Mouse (Mus musculus) MEL (cell line): ENCODE measurements around the gene Apba1. TPM values are rescaled to one million over a fixed set of nuclear protein-coding genes. Genes with fewer than 3 reads are reported as not detected.

Source experiments
- DNase-seq: peaks from one replicate; pipeline ENCODE4 v3.0.0; 2011; ENCODE audit warnings: low read depth, low spot score
- H3K27ac ChIP-seq: 2 replicates; pipeline ENCODE4 v1.5.1; 2012; ENCODE audit warnings: low read depth, mild to moderate bottlenecking, control low read depth, low read length, moderate library complexity; ENCODE audit not compliant: control insufficient read depth
- H3K27me3 ChIP-seq, 2 experiments: fragments of 150-350 bp in 1 of 2; sonication (generic) in 1 of 2; 2 replicates each; pipeline ENCODE4 v1.6.1; 2012; ENCODE audit warnings: low read length in 2 of 2, mild to moderate bottlenecking in 2 of 2, improper control_type of control experiment in 1 of 2, moderate library complexity in 1 of 2; ENCODE audit not compliant: insufficient read depth in 2 of 2, control insufficient read depth in 1 of 2
- H3K36me3 ChIP-seq, 2 experiments: 2 replicates each; pipeline ENCODE4 v1.6.1; 2012 to 2014; ENCODE audit warnings: low read length in 2 of 2, improper control_type of control experiment in 1 of 2, inconsistent platforms in 1 of 2, mild to moderate bottlenecking in 1 of 2; ENCODE audit not compliant: insufficient read depth in 2 of 2, control insufficient read depth in 1 of 2
- H3K4me1 ChIP-seq, 2 experiments: fragments of 150-350 bp in 1 of 2; sonication (generic) in 1 of 2; 2 replicates each; pipeline ENCODE4 v1.6.1; 2012; ENCODE audit warnings: low read length in 2 of 2, improper control_type of control experiment in 1 of 2, mild to moderate bottlenecking in 1 of 2; ENCODE audit not compliant: insufficient read depth in 2 of 2, control insufficient read depth in 1 of 2
- H3K4me3 ChIP-seq, 2 experiments: fragments of 150-350 bp in 1 of 2; sonication (generic) in 1 of 2; 2 replicates each; pipeline ENCODE4 v1.5.1; 2012; ENCODE audit warnings: low read depth in 2 of 2, low read length in 2 of 2, mild to moderate bottlenecking in 2 of 2, moderate library complexity in 2 of 2, control low read depth in 1 of 2, improper control_type of control experiment in 1 of 2; ENCODE audit not compliant: control insufficient read depth in 1 of 2, insufficient read depth in 1 of 2
- H3K79me2 ChIP-seq: 2 replicates; pipeline ENCODE4 v1.6.1; 2012; ENCODE audit warnings: mild to moderate bottlenecking, low read length, moderate library complexity; ENCODE audit not compliant: control insufficient read depth, poor library complexity, insufficient read depth
- H3K9ac ChIP-seq: 2 replicates; pipeline ENCODE4 v1.6.1; 2012; ENCODE audit warnings: low read depth, mild to moderate bottlenecking, control low read depth, low read length, moderate library complexity; ENCODE audit not compliant: control insufficient read depth, poor library complexity, severe bottlenecking
- H3K9me3 ChIP-seq: fragments of 150-350 bp; sonication (generic); replicated peaks from 2 replicates; pipeline ENCODE4 v1.6.1; 2012; ENCODE audit warnings: mild to moderate bottlenecking, low read length, improper control_type of control experiment, moderate library complexity; ENCODE audit not compliant: insufficient read depth
- BHLHE40 ChIP-seq: IDR thresholded peaks from 2 replicates; pipeline ENCODE4 v1.6.1; 2012; ENCODE audit warnings: low read depth, mild to moderate bottlenecking, inconsistent platforms, low read length, improper control_type of control experiment, borderline replicate concordance
- CHD1 ChIP-seq: IDR thresholded peaks from 2 replicates; pipeline ENCODE4 v1.6.1; 2012; ENCODE audit warnings: low read depth, mild to moderate bottlenecking, inconsistent platforms, low read length, improper control_type of control experiment
- CHD2 ChIP-seq: IDR thresholded peaks from 2 replicates; pipeline ENCODE4 v1.6.1; 2011; ENCODE audit warnings: low read length, improper control_type of control experiment
- CTCF ChIP-seq, 3 experiments: IDR thresholded peaks in 2 of 3; conservative IDR thresholded peaks in 1 of 3; 2 replicates each; pipeline ENCODE4 v1.5.1; 2011 to 2012; ENCODE audit warnings: low read length in 3 of 3, low read depth in 2 of 3, mild to moderate bottlenecking in 2 of 3, improper control_type of control experiment in 1 of 3, inconsistent platforms in 1 of 3, mixed read lengths in 1 of 3, moderate library complexity in 1 of 3; ENCODE audit not compliant: control insufficient read depth in 1 of 3, insufficient read depth in 1 of 3, poor library complexity in 1 of 3, severe bottlenecking in 1 of 3
- E2F4 ChIP-seq: IDR thresholded peaks from 2 replicates; pipeline ENCODE4 v1.6.1; 2011; ENCODE audit warnings: low read depth, low read length, improper control_type of control experiment, borderline replicate concordance
- ETS1 ChIP-seq: IDR thresholded peaks from 2 replicates; pipeline ENCODE4 v1.6.1; 2012; ENCODE audit warnings: low read depth, mild to moderate bottlenecking, inconsistent platforms, low read length, improper control_type of control experiment, moderate library complexity
- GABPA ChIP-seq: IDR thresholded peaks from 2 replicates; pipeline ENCODE4 v1.6.1; 2012; ENCODE audit warnings: low read depth, mild to moderate bottlenecking, inconsistent platforms, low read length, improper control_type of control experiment, moderate library complexity
- GATA1 ChIP-seq: IDR thresholded peaks from 2 replicates; pipeline ENCODE4 v1.6.1; 2011; ENCODE audit warnings: low read depth, low read length, improper control_type of control experiment
- JUND ChIP-seq: IDR thresholded peaks from 2 replicates; pipeline ENCODE4 v1.6.1; 2011; ENCODE audit warnings: low read depth, mild to moderate bottlenecking, improper control_type of control experiment, low read length
- MAX ChIP-seq: IDR thresholded peaks from 2 replicates; pipeline ENCODE4 v1.6.1; 2011; ENCODE audit warnings: low read length, improper control_type of control experiment
- MAZ ChIP-seq: IDR thresholded peaks from 2 replicates; pipeline ENCODE4 v1.6.1; 2012; ENCODE audit warnings: low read depth, mild to moderate bottlenecking, inconsistent platforms, low read length, improper control_type of control experiment
- MEF2A ChIP-seq: IDR thresholded peaks from 2 replicates; pipeline ENCODE4 v1.6.1; 2014; ENCODE audit warnings: low read depth, mild to moderate bottlenecking, inconsistent platforms, low read length, improper control_type of control experiment; ENCODE audit not compliant: poor library complexity, insufficient replicate concordance, severe bottlenecking; ENCODE audit errors: extremely low read depth
- MYC ChIP-seq: IDR thresholded peaks from 2 replicates; pipeline ENCODE4 v1.6.1; 2011; ENCODE audit warnings: low read depth, mild to moderate bottlenecking, low read length, improper control_type of control experiment, moderate library complexity
- NELFE ChIP-seq: IDR thresholded peaks from 2 replicates; pipeline ENCODE4 v1.6.1; 2011; ENCODE audit warnings: low read depth, low read length, improper control_type of control experiment
- POLR2A ChIP-seq, 2 experiments: IDR thresholded peaks; 2 replicates each; pipeline ENCODE4 v1.6.1; 2011 to 2012; ENCODE audit warnings: low read length in 2 of 2, mild to moderate bottlenecking in 2 of 2, control low read depth in 1 of 2, improper control_type of control experiment in 1 of 2, low read depth in 1 of 2, moderate library complexity in 1 of 2; ENCODE audit not compliant: control insufficient read depth in 1 of 2, insufficient read depth in 1 of 2, poor library complexity in 1 of 2
- RAD21 ChIP-seq: IDR thresholded peaks from 2 replicates; pipeline ENCODE4 v1.6.1; 2011; ENCODE audit warnings: mild to moderate bottlenecking, low read depth, low read length, improper control_type of control experiment
- RCOR1 ChIP-seq: IDR thresholded peaks from 2 replicates; pipeline ENCODE4 v1.6.1; 2012; ENCODE audit warnings: low read depth, mild to moderate bottlenecking, inconsistent platforms, low read length, improper control_type of control experiment
- TAL1 ChIP-seq: IDR thresholded peaks from 2 replicates; pipeline ENCODE4 v1.6.1; 2012; ENCODE audit warnings: mild to moderate bottlenecking, inconsistent platforms, low read length, moderate library complexity, mixed read lengths
- TBP ChIP-seq: IDR thresholded peaks from 2 replicates; pipeline ENCODE4 v1.8.0; 2011; ENCODE audit warnings: low read depth, low read length, improper control_type of control experiment
- TCF12 ChIP-seq: IDR thresholded peaks from 2 replicates; pipeline ENCODE4 v1.6.1; 2014; ENCODE audit warnings: low read depth, mild to moderate bottlenecking, inconsistent platforms, low read length, improper control_type of control experiment, moderate library complexity
- UBTF ChIP-seq: IDR thresholded peaks from 2 replicates; pipeline ENCODE4 v1.6.1; 2012; ENCODE audit warnings: low read depth, mild to moderate bottlenecking, inconsistent platforms, low read length, improper control_type of control experiment, moderate library complexity, borderline replicate concordance; ENCODE audit not compliant: insufficient read depth
- USF2 ChIP-seq, 2 experiments: IDR thresholded peaks; 2 replicates each; pipeline ENCODE4 v1.6.1; 2011 to 2012; ENCODE audit warnings: improper control_type of control experiment in 2 of 2, low read length in 2 of 2, borderline replicate concordance in 1 of 2, inconsistent platforms in 1 of 2, low read depth in 1 of 2, mild to moderate bottlenecking in 1 of 2; ENCODE audit not compliant: insufficient read depth in 1 of 2
- ZC3H11A ChIP-seq: IDR thresholded peaks from 2 replicates; pipeline ENCODE4 v1.6.1; 2012; ENCODE audit warnings: low read depth, mild to moderate bottlenecking, inconsistent platforms, low read length, improper control_type of control experiment
- ZMIZ1 ChIP-seq: IDR thresholded peaks from 2 replicates; pipeline ENCODE4 v1.6.1; 2012; ENCODE audit warnings: low read depth, mild to moderate bottlenecking, inconsistent platforms, low read length, improper control_type of control experiment, moderate library complexity
- ZNF384 ChIP-seq: IDR thresholded peaks from 2 replicates; pipeline ENCODE4 v1.6.1; 2012; ENCODE audit warnings: low read depth, mild to moderate bottlenecking, inconsistent platforms, low read length, improper control_type of control experiment
- polyA plus RNA-seq, 2 experiments: library from polyadenylated mRNA; stranded (reverse) in 1 of 2; unstranded in 1 of 2; fragments of >175 nt in 1 of 2; fragments of >200 nt in 1 of 2; gene quantifications; 2 replicates each; pipeline versions ENCODE4 v1.2.1 to v1.2.4; 2012; ENCODE audit warnings: low replicate concordance in 2 of 2, low read depth in 1 of 2; ENCODE audit not compliant: insufficient read length in 2 of 2, insufficient read depth in 1 of 2, missing spikeins in 1 of 2
- total RNA-seq: library from RNA; depleted of rRNA; stranded (reverse); fragments of 300-350 nt; gene quantifications from 2 replicates; pipeline ENCODE4 v1.2.3, GENCODE M21; 2012

Apba1 gene
- total and polyA plus RNA-seq, 3 experiments = under 0.01 to 0.03 TPM; not detected in 1

- Histone ChIP-seq H3K9me3 (no peaks in the 10 kb centered on the region), H3K36me3 (no peaks in the 10 kb centered on the region), H3K79me2 (no peaks in the 10 kb centered on the region), H3K27ac (no peak overlapping the region), H3K4me3 (no peak overlapping the region), H3K4me1 (no peaks in the 10 kb centered on the region), H3K9ac (no peak overlapping the region), H3K27me3 (no peaks in the 10 kb centered on the region)
- no peak for TF ChIP-seq CHD2
- no peak for TF ChIP-seq ETS1
- TF ChIP-seq MYC = no peak
- no peak for TF ChIP-seq USF2 (IDR thresholded peaks at IDR 0.05; ENCODE audit: borderline replicate concordance in 1 of 2, insufficient read depth in 1 of 2, low read depth in 1 of 2, low read length in 2 of 2)
- TF ChIP-seq TCF12 = no peak
- no peak for TF ChIP-seq ZNF384
- no peak for TF ChIP-seq MAZ
- TF ChIP-seq POLR2A (IDR thresholded peaks at IDR 0.05; ENCODE audit: control insufficient read depth in 1 of 2, insufficient read depth in 1 of 2, low read depth in 1 of 2, low read length in 2 of 2, poor library complexity in 1 of 2) = no peak
- no peak for TF ChIP-seq CTCF (IDR thresholded peaks at IDR 0.05 in 2 of 3, conservative IDR thresholded peaks at IDR 0.05 in 1 of 3; ENCODE audit: control insufficient read depth in 1 of 3, insufficient read depth in 1 of 3, low read depth in 2 of 3, low read length in 3 of 3, poor library complexity in 1 of 3, severe bottlenecking in 1 of 3)
- TF ChIP-seq E2F4 = no peak
- DNase-seq = no peak
Observed at GRCm38 (mm10) chr19:23863959-23864358, 105.3 kb downstream of the Apba1 start.

GRCm38 (mm10) chr19:23866045-23866444 is 107.4 kb downstream of the Apba1 start:
- Histone ChIP-seq H3K9ac (no peak overlapping the region), H3K9me3 (no peaks in the 10 kb centered on the region), H3K4me3 (no peak overlapping the region), H3K4me1 (no peaks in the 10 kb centered on the region), H3K79me2 (no peaks in the 10 kb centered on the region), H3K36me3 (no peaks in the 10 kb centered on the region), H3K27ac (no peak overlapping the region), H3K27me3 (no peaks in the 10 kb centered on the region)
- no peak for DNase-seq
- TF ChIP-seq RAD21 (no peak), CHD1 (no peak), USF2 (IDR thresholded peaks at IDR 0.05; ENCODE audit: borderline replicate concordance in 1 of 2, insufficient read depth in 1 of 2, low read depth in 1 of 2, low read length in 2 of 2) (no peak), GATA1 (no peak), BHLHE40 (no peak), RCOR1 (no peak), POLR2A (IDR thresholded peaks at IDR 0.05; ENCODE audit: control insufficient read depth in 1 of 2, insufficient read depth in 1 of 2, low read depth in 1 of 2, low read length in 2 of 2, poor library complexity in 1 of 2) (no peak), MEF2A (no peak), TBP (no peak), JUND (no peak), CHD2 (no peak), TAL1 (no peak), MAX (no peak), GABPA (no peak), ZMIZ1 (no peak), NELFE (no peak), UBTF (no peak), TCF12 (no peak), ZC3H11A (no peak)
- TF ChIP-seq, all 39 proteins: peak for 0
